Mouse (Mus musculus) kidney, embryonic 16.5 days (tissue): ENCODE data around the gene Erc2. TPM values are rescaled to one million over a fixed set of nuclear protein-coding genes. Genes with fewer than 3 reads are reported as not detected.
A peak's percentile ranks its signal among the peaks of the same experiment; 100 is the strongest.
"Not testable (repeated sequence)": the region's sequence is repeated elsewhere in the genome, so short reads cannot be mapped to it uniquely, and the experiment has no call there.

ENCODE experiments used
- ATAC-seq: fragments of 200-750 bp; cut with Nextera tagmentation; 2 replicates; pipeline ENCODE4 v1.8.0; 2017; ENCODE audit warnings: moderate TSS enrichment; ENCODE audit not compliant: low FRiP score, low TSS enrichment
- H3K27ac ChIP-seq: fragments of 300-500 bp; sonication (generic); 2 replicates; pipeline ENCODE4 v1.5.1; 2014; ENCODE audit warnings: low read length
- H3K27me3 ChIP-seq: fragments of 300-500 bp; sonication (generic); 2 replicates; pipeline ENCODE4 v1.6.1; 2014; ENCODE audit warnings: low read length, control low read depth, mixed read lengths; ENCODE audit not compliant: insufficient read depth
- H3K36me3 ChIP-seq: fragments of 300-500 bp; sonication (generic); 2 replicates; pipeline ENCODE4 v1.6.1; 2014; ENCODE audit warnings: low read length, control low read depth, mixed read lengths; ENCODE audit not compliant: insufficient read depth
- H3K4me1 ChIP-seq: fragments of 300-500 bp; sonication (generic); 2 replicates; pipeline ENCODE4 v1.6.1; 2014; ENCODE audit warnings: low read length, control low read depth, mixed read lengths; ENCODE audit not compliant: insufficient read depth
- H3K4me2 ChIP-seq: fragments of 300-500 bp; sonication (generic); replicated peaks from 2 replicates; pipeline ENCODE4 v1.6.1; 2014; ENCODE audit warnings: low read depth, low read length
- H3K4me3 ChIP-seq: fragments of 300-500 bp; sonication (generic); 2 replicates; pipeline ENCODE4 v1.5.1; 2014; ENCODE audit warnings: mild to moderate bottlenecking, low read length
- H3K9ac ChIP-seq: fragments of 300-500 bp; sonication (generic); replicated peaks from 2 replicates; pipeline ENCODE4 v1.6.1; 2014; ENCODE audit warnings: low read length
- H3K9me3 ChIP-seq: fragments of 300-500 bp; sonication (generic); 2 replicates; pipeline ENCODE4 v1.6.1; 2016; ENCODE audit warnings: low read length, control low read depth
- WGBS: fragments of 180-500 bp; shearing (Covaris S2); extraction: QIAGEN DNeasy Blood & Tissue Kit; methylation state at CpG from one replicate; pipeline ENCODE4 v1.1.7; 2014; 5-methylcytosine and 5-hydroxymethylcytosine counted together
- polyA plus RNA-seq: library from polyadenylated mRNA; unstranded; fragments of >200 nt; fragmentation: Nextera tagmentation; extraction: Ambion mirVana; gene quantifications from 2 replicates; pipeline ENCODE4 v1.2.1, GENCODE M21; 2015

The Erc2 gene
- 4.9 and 7.3 TPM in 2 replicates for polyA plus RNA-seq

DNA sequence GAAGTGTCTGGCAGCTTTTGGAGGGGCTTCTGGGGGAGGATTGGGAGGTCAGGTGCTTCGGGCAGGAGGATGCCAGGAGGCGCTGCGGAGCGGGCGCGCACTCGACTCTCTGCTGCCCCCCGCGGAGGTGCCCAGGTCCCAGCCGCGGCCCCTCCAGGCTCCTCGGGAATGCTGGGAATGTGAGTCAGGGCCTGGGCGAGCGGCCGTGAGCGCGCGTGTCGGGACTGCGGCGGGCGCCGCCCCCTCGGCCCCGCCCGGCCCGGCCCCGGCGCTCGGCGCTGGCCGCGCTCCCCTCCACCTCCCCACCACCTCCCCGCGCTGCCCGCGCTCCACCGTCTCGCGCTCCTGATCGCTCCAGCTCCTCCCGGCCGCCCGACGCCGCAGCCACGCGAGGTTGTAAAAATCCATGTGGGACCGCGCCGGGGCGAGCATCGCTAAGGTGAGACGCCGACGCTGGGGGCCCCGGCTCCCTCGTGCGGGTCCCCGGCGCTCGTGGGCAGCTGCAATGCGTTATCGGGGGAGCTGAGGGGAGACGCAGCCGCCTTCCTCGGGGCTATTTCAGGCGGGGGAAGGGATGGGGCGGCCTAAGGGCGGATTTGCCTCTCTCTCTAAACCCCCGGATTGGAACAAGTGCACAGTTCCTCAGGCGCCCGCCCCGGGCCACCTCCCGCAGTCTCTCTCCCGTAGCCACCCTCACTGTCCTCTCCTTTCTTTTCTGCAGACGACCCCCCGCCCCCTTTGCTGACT lies at the start of gene Erc2:
Gene Erc2, plus strand, starts transcription at position 253 of the 747 bp plus-strand sequence.
- peaks cover 9% of the 10 kb centered on the region; the same call in 1 of the 2 replicates for H3K4me1 ChIP-seq
- 0 out of 2 replicates have a peak, but pooled peaks cover 9% of the 10 kb centered on the region for H3K27me3 ChIP-seq
- no peaks in the 10 kb centered on the region for H3K9me3 ChIP-seq
- peak within 1 kb of the TSS; percentile 98 for H3K4me2 ChIP-seq
- peak within 1 kb of the TSS; percentile 82 for H3K4me3 ChIP-seq
- no peak within 1 kb of the TSS for H3K27ac ChIP-seq
- under 1% methylated on average over 63 of the region's 78 CpGs for WGBS
- peak; percentile 98 for ATAC-seq
- no peaks in the 10 kb centered on the region for H3K36me3 ChIP-seq
- peak within 1 kb of the TSS; percentile 78 for H3K9ac ChIP-seq

DNA sequence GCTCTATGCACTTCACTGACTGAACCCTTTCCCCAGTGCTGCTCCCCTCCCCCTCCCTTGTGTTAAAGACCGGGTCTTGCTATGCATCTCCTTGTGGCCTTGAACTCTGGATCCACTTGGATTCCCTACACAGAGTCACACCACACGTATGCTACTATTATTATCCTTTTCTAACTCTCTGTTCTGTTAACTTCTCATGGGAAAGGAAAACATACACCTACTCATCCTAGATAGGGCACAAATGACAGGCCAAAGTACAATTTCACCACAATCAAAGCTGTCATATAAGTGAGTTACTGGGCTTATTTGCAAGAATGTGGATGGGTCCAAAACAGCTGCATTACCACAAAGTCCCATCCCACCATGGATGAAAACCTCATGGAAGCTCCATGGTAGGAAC lies 43.8 kb upstream of the Erc2 start:
- H3K4me1 ChIP-seq, result no peaks in the 10 kb centered on the region
- H3K4me3 ChIP-seq, result no peak overlapping the region
- H3K9me3 ChIP-seq, result 0 out of 2 replicates have a peak, but pooled peaks cover 6% of the 10 kb centered on the region
- WGBS, result 81% methylated on average over 2 of the region's 2 CpGs
- H3K36me3 ChIP-seq, result no peaks in the 10 kb centered on the region
- H3K27ac ChIP-seq, result no peak overlapping the region
- no peak overlapping the region for H3K4me2 ChIP-seq
- no peak for ATAC-seq
- no peak overlapping the region for H3K9ac ChIP-seq
- H3K27me3 ChIP-seq, result no peaks in the 10 kb centered on the region

DNA sequence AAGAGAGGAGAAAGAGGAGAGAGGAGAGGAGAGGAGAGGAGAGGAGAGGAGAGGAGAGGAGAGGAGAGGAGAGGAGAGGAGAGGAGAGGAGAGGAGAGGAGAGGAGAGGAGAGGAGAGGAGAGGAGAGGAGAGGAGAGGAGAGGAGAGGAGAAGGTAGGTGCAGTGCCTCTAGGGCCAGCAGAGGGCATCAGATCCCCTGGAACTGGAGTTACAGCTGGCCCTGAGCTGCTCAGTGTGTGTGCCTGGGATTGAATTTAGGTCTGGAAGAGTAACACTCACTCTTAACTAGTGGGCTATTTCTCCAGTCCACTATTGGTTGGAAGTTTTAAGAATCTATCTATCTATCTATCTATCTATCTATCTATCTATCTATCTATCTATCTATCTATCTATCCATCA lies 32.6 kb upstream of the Erc2 start:
- not testable (repeated sequence) for ATAC-seq, H3K4me3 ChIP-seq

DNA sequence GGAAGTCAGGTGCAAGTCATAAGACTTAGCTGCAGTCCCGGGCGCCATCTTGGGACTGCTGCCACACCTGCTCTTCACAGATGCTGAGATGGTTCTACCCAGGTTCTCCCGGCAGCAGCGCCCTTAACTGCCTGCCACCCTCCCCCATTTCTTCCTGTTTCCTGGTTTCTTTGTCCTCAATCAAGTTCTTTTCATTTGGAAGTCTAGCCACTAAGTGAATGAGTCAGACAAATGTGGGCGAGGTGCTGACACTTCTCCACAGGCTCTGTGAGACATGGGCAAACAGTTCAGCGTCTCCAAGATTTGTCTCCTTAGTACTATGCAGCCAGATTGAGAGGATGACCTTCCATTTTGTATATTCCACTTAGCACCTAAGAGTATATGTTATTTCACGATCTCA lies 30.1 kb upstream of the Erc2 start:
- H3K9me3 ChIP-seq, result peaks cover 4% of the 10 kb centered on the region; the same call in 1 of the 2 replicates
- no peaks in the 10 kb centered on the region for H3K4me1 ChIP-seq
- 87% methylated on average over 7 of the region's 7 CpGs for WGBS
- no peak overlapping the region for H3K27ac ChIP-seq
- H3K4me2 ChIP-seq, result no peak overlapping the region
- H3K9ac ChIP-seq, result no peak overlapping the region
- ATAC-seq, result no peak
- no peaks in the 10 kb centered on the region for H3K27me3 ChIP-seq
- H3K36me3 ChIP-seq, result no peaks in the 10 kb centered on the region
- no peak overlapping the region for H3K4me3 ChIP-seq

More for the DNA sequence above, 32.6 kb upstream of the Erc2 start:
- not testable (repeated sequence) for H3K9ac ChIP-seq, H3K4me2 ChIP-seq, H3K9me3 ChIP-seq, H3K27ac ChIP-seq, H3K36me3 ChIP-seq, H3K27me3 ChIP-seq, H3K4me1 ChIP-seq

DNA sequence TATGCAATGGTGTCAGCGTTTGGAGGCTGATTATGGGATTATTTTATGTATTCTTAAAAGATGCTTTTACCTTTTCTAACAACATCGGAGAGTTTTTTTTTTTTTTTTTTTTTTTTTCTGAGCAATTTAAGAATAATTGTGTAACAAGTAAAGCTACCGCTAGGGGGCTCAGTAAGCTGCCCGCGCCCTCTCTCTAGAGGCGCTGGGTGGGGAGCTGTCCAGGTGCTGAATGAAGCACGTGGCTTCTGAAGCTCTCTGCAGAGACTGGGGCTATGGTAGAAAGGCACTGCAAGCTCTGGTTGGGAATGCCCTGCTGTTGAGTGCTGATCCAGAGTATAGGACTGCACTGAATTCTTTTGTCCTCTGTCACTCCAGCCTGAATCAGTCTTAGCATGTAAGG lies 26.0 kb upstream of the Erc2 start:
- 3% methylated on average over 7 of the region's 7 CpGs for WGBS
- Histone ChIP-seq H3K27me3 (no peaks in the 10 kb centered on the region), H3K27ac (no peak overlapping the region), H3K4me1 (no peaks in the 10 kb centered on the region), H3K36me3 (no peaks in the 10 kb centered on the region), H3K9me3 (peaks cover 4% of the 10 kb centered on the region; the same call in 1 of the 2 replicates), H3K4me3 (no peak overlapping the region), H3K4me2 (no peak overlapping the region), H3K9ac (no peak overlapping the region)
- ATAC-seq, result peak; percentile 89; the same call in 1 of the 2 replicates

DNA sequence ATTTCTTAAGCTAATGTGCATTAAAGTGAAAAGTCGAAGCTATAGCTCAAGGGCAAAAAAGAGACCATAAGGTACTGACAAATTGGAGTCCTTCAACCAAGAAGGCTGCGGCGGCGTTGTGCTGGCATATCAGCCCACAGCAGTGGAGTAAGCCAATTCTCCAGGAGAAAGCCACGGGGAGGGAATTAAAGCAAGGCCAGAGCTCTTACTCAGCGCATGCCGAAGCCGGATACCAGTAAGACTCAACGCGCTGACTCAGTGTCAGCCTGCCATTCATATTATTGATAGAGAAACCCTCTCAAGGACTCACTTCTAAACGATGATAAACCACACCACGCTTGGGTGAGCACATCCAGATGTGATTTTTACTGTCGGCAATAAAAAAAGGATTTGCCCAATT lies 20.1 kb upstream of the Erc2 start:
- H3K36me3 ChIP-seq, result no peaks in the 10 kb centered on the region
- no peak overlapping the region for H3K4me3 ChIP-seq
- H3K27me3 ChIP-seq, result no peaks in the 10 kb centered on the region
- H3K27ac ChIP-seq, result no peak overlapping the region
- no peaks in the 10 kb centered on the region for H3K9me3 ChIP-seq
- no peak overlapping the region for H3K4me2 ChIP-seq
- 65% methylated on average over 13 of the region's 13 CpGs for WGBS
- H3K9ac ChIP-seq, result no peak overlapping the region
- peaks cover 3% of the 10 kb centered on the region for H3K4me1 ChIP-seq
- ATAC-seq, result no peak

DNA sequence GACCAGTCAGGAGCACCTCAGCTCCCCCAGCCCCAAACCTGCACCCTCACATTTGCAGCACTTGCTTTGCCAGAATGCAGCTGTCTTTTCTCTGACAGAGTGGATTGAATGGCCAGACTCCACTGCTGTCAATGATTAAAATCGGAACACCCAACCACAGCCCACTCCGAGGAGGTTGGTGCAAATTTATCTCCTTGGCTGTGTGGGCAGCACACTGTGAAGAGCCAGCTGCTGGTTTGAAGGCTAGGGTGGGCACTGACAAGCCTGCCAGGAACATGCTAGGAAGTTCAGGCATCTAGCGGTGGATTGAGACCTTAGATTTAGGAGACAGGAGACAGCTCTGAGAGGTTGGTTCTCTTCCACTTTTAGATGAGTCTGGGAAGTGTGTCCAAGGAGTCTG lies 14.8 kb upstream of the Erc2 start:
- Histone ChIP-seq H3K4me2 (no peak overlapping the region), H3K4me1 (peaks cover 13% of the 10 kb centered on the region), H3K9ac (no peak overlapping the region), H3K9me3 (no peaks in the 10 kb centered on the region), H3K36me3 (no peaks in the 10 kb centered on the region), H3K27me3 (no peaks in the 10 kb centered on the region), H3K4me3 (no peak overlapping the region), H3K27ac (no peak overlapping the region)
- ATAC-seq, result 0 out of 2 replicates have a peak, but pooled peaks have one; percentile 59
- WGBS, result 43% methylated on average over 3 of the region's 3 CpGs

DNA sequence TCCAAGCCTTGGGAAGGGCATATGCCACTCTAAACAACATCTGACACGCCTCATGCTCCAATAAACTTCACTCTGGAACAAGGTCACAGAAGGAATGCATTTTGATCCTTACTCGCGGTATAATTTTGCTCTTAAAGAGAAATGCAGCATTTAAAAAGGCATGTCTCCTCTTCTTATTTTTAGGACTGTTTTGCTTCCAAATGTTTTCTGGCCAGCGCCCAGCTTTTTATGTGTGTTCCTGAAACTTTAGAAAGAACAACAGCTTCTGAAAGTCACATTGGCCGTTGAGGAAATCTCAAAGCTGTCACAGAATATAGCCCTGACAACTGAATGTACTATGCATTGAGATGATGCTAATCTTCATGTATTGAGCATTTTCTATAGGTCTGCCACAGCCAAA lies 8.5 kb upstream of the Erc2 start:
- Histone ChIP-seq H3K9me3 (no peaks in the 10 kb centered on the region), H3K4me2 (no peak overlapping the region), H3K27me3 (no peaks in the 10 kb centered on the region), H3K27ac (no peak overlapping the region), H3K36me3 (no peaks in the 10 kb centered on the region), H3K9ac (no peak overlapping the region), H3K4me3 (no peak overlapping the region), H3K4me1 (peaks cover 9% of the 10 kb centered on the region)
- ATAC-seq, result no peak
- 28% methylated on average over 5 of the region's 5 CpGs for WGBS

DNA sequence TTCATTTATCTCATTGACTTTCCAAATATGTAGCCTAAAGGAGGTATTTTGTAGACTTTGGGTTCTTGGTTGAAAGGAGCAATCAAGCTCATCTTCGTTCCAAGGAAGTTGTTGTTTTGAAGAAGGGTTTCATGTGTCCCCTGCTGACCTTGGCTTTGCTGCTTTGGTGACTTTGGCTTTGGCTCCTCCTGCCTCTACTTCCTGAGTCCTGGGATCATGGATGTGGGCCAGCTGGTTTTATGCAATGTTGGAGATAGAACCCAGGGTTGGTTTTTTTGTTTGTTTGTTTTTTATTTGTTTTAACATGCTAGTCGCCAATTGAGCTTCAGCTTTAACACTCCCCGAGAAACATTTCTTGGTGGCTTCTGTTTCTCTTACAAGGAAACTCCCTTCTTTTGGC lies 4.9 kb upstream of the Erc2 start:
- Histone ChIP-seq H3K9ac (no peak overlapping the region), H3K9me3 (no peaks in the 10 kb centered on the region), H3K4me3 (no peak overlapping the region), H3K4me2 (no peak overlapping the region), H3K27ac (no peak overlapping the region), H3K36me3 (no peaks in the 10 kb centered on the region), H3K27me3 (0 out of 2 replicates have a peak, but pooled peaks cover 3% of the 10 kb centered on the region), H3K4me1 (peaks cover 9% of the 10 kb centered on the region)
- 56% methylated on average over 3 of the region's 3 CpGs for WGBS
- ATAC-seq, result no peak

DNA sequence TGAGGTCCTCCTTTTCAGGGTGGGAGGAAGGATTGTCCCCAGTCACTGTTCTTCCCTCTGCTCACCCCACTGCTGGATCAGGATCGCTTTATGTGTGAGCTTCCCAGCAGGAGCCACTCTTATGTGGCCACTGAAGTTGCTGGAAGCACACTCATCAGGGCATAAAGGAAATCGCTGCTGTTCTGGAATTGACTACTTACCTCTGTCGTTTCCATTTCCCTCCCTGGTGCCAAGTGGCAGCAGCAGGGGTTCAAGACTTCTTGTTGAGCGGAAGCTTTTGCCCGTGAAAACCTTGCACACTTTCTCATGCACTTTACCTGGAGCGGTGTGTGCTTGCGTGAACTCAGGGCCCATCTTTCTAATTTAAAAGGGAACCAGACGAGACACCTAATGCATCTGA lies 652 bp upstream of the Erc2 start:
- Histone ChIP-seq H3K9me3 (no peaks in the 10 kb centered on the region), H3K9ac (no peak overlapping the region), H3K36me3 (no peaks in the 10 kb centered on the region), H3K4me3 (no peak overlapping the region), H3K27me3 (0 out of 2 replicates have a peak, but pooled peaks cover 9% of the 10 kb centered on the region), H3K4me1 (peaks cover 9% of the 10 kb centered on the region; the same call in 1 of the 2 replicates), H3K27ac (no peak overlapping the region), H3K4me2 (no peak overlapping the region)
- no peak for ATAC-seq
- WGBS, result 51% methylated on average over 8 of the region's 8 CpGs
